Mouse (Mus musculus): ENCODE data around the gene Scg5. TPM values are rescaled to one million over a fixed set of nuclear protein-coding genes. Genes with fewer than 3 reads are reported as not detected.

The Scg5 gene
- polyA plus RNA-seq (2017; shearing (Covaris generic)) = 7.1 TPM

DNA sequence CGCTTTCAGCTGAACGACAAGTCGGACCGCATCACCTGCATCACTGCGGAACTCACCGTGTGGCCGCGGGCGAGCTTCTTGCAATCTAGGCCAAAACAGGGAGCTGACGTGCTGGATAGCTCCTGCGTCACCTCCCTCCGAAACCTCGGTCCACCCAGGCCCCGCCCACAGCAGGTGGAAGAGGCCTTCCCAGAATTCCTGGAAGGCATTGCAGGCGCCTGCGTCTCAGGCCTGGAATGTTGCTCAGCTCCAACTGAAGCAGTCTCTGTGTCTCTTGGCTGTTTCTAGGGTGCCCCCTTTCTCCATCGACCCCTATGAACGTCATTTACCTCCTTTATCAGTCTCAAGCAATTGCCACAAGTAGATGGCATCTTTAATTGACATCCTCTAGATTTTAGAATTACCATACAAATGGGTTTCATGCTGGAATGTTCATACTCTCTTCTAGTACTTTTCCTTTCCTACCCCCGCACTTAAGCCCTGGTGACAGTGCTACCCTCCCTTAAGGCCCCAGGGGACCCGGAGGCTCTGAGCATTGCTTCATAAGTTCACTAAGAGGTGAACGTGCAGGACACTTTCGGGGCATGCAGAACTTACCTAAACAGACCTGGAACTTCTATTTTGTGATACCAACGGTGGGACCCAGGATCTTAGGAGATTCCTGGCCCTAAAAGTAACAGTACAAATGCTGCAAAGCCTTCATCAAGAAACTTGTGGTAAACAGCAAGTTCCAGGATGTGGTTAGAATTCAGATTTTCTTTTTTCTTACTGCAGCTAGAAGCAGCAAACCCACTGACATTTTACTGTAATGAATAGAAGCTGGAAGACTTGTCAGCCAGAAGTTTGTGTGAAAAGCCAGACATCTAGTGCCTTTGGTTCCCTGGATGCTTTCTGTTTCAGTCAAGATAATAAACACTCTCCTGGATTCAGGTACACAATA lies at the start of gene Scg5:
Scg5 (minus strand) TSS at position 179 of the 940 bp plus-strand sequence.

DNA sequence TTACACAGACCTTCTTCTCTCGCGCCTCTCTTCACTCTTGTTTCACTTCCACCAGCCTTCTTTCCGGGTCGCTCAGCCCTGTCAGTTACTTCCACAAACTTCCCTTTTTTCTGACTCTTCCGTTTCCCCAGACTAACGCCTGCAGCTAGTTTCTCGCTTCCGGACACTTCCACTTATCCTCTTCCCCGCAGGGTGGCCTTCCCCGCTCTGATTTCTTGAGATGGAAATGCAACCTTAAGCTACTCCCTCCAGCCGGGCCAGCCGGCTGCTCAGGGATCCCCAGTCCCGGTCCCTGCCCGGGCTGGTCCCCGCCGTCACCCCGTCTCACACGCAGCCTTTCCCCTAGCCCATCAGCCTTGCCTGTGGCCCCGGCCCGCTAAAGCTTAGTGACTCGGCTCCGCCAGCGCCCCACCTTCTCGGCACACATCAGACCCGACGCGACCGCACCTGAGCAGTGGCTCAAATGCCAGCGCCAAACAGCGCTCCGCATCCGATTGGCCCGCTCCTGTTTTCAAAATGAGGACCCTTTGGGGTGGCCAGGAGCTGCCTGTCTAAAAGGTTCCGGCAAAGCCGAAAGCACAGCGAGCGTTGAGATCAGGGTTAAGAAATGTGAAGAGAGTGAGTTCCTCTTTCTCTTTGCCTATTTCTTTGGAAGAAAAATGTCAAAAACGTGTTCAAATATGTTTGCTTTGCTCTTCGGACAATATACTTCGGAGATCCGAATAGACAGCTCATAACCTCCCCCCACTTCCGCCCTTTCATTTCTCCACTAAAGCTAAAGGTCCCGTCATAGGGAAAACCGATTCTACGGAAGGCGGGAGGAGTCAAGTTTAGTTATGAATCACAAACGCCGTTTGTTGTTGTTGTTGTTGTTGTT lies 19.6 kb upstream of the Scg5 start, which contains the start of gene Arhgap11a:
Arhgap11a (minus strand) TSS at position 417 of the 877 bp plus-strand sequence.

DNA sequence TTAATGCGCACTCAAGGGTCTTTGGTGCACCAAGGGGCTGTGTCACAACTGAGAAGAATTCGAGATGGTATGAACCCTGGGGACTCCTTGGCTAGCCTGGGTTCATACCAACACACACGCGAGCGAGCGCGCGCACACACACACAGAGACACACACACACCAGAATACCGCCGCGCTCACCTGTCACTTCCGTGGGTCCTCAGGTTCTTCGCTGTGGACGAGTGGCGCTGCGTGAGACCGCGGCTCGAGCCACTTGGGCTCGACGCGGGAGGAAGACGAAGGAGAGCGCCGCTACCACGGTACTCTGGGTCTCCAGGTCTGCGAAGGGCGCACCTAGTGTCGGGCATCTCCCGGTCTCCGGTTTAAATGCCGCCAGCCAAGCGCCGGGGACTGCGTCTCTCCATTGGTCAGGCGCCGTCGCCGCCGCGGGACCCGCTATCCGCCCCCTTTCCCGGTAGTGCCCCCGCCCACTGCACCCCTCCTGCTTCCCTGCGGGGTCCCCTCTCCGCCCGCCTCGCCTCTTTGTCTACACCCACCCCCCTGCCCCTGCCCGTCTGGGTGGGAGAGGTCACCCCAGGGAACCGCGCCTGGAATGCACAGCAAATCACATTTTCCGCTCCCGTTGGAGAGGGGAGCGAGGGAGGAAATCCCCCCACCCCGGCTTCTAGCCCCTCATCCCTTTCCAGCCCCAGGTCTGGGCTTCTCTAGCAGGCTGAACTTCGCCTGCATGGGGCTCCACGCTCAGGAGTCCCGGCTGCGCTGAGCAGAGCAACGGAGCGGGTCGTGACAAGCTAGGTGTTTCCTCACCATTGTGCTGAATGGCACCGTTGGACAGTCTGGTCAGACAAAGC lies 70.4 kb downstream of the Scg5 start, which contains the start of gene Grem1:
Grem1 (minus strand) TSS at position 336 of the 851 bp plus-strand sequence.

Other genes with a start within 250 kb of the Scg5 start
- gene Grem1, start 70.5 kb downstream of the Scg5 start, polyA plus RNA-seq (2017; shearing (Covaris generic)) = not detected
- 8.2 TPM for gene Arhgap11a, start 19.5 kb upstream of the Scg5 start, polyA plus RNA-seq (2017; shearing (Covaris generic))
- gene Gjd2, start 184.5 kb upstream of the Scg5 start, polyA plus RNA-seq (2017; shearing (Covaris generic)) = not detected
- not detected for gene Actc1, start 224.4 kb upstream of the Scg5 start, polyA plus RNA-seq (2017; shearing (Covaris generic))